Mouse (Mus musculus) stomach, embryonic 16.5 days (tissue): Measurements from ENCODE around the gene Fnip2. TPM values are rescaled to one million over a fixed set of nuclear protein-coding genes. Genes with fewer than 3 reads are reported as not detected.
A peak's percentile ranks its signal among the peaks of the same experiment; 100 is the strongest.
"Not testable (repeated sequence)": the region's sequence is repeated elsewhere in the genome, so short reads cannot be mapped to it uniquely, and the experiment has no call there.

Experiments used
- ATAC-seq: fragments of 200-750 bp; cut with Nextera tagmentation; 2 replicates; pipeline ENCODE4 v1.8.0; 2017; ENCODE audit warnings: moderate number of reproducible peaks, moderate TSS enrichment; ENCODE audit not compliant: insufficient read depth, low FRiP score
- H3K27ac ChIP-seq: fragments of 300-500 bp; sonication (generic); 2 replicates; pipeline ENCODE4 v1.5.1; 2014; ENCODE audit warnings: low read length
- H3K27me3 ChIP-seq: fragments of 300-500 bp; sonication (generic); 2 replicates; pipeline ENCODE4 v1.6.1; 2014; ENCODE audit warnings: low read length, control low read depth, mixed read lengths; ENCODE audit not compliant: control insufficient read depth, insufficient read depth
- H3K36me3 ChIP-seq: fragments of 300-500 bp; sonication (generic); 2 replicates; pipeline ENCODE4 v1.6.1; 2014; ENCODE audit warnings: low read length; ENCODE audit not compliant: control insufficient read depth, insufficient read depth
- H3K4me1 ChIP-seq: fragments of 300-500 bp; sonication (generic); 2 replicates; pipeline ENCODE4 v1.6.1; 2014; ENCODE audit warnings: low read length, control low read depth, mixed read lengths; ENCODE audit not compliant: control insufficient read depth, insufficient read depth
- H3K4me2 ChIP-seq: fragments of 300-500 bp; sonication (generic); 2 replicates; pipeline ENCODE4 v1.6.1; 2014; ENCODE audit warnings: low read depth, low read length, mixed read lengths
- H3K4me3 ChIP-seq: fragments of 300-500 bp; sonication (generic); replicated peaks from 2 replicates; pipeline ENCODE4 v1.5.1; 2014; ENCODE audit warnings: mild to moderate bottlenecking, low read length
- H3K9ac ChIP-seq: fragments of 300-500 bp; sonication (generic); 2 replicates; pipeline ENCODE4 v1.6.1; 2014; ENCODE audit warnings: low read length
- H3K9me3 ChIP-seq: fragments of 300-500 bp; sonication (generic); replicated peaks from 2 replicates; pipeline ENCODE4 v1.6.1; 2016; ENCODE audit warnings: low read length, control low read depth; ENCODE audit not compliant: control insufficient read depth
- WGBS: fragments of 180-500 bp; shearing (Covaris S2); extraction: QIAGEN DNeasy Blood & Tissue Kit; methylation state at CpG from one replicate; pipeline ENCODE4 v1.1.7; 2014; 5-methylcytosine and 5-hydroxymethylcytosine counted together
- polyA plus RNA-seq: library from polyadenylated mRNA; unstranded; fragments of >200 nt; fragmentation: Nextera tagmentation; extraction: Ambion mirVana; gene quantifications from 2 replicates; pipeline ENCODE4 v1.2.1, GENCODE M21; 2015

Fnip2 gene
- polyA plus RNA-seq, 1 experiment from 2014 or later = 3.8 TPM

GRCm38 (mm10) chr3:79578164-79578563, 10.6 kb upstream of the Fnip2 start:
- Histone ChIP-seq H3K9ac (no peak overlapping the region), H3K27ac (no peak overlapping the region), H3K9me3 (no peaks in the 10 kb centered on the region), H3K27me3 (no peaks in the 10 kb centered on the region), H3K4me2 (no peak overlapping the region), H3K4me1 (peaks cover 3% of the 10 kb centered on the region; the same call in 1 of the 2 replicates), H3K4me3 (no peak overlapping the region), H3K36me3 (no peaks in the 10 kb centered on the region)
- ATAC-seq = no peak
- 73% methylated on average over 6 of the region's 6 CpGs for WGBS

- Histone ChIP-seq H3K27me3 (no peaks in the 10 kb centered on the region), H3K4me2 (no peak overlapping the region), H3K27ac (no peak overlapping the region), H3K4me1 (peaks cover 3% of the 10 kb centered on the region; the same call in 1 of the 2 replicates), H3K9me3 (no peaks in the 10 kb centered on the region), H3K36me3 (no peaks in the 10 kb centered on the region), H3K9ac (no peak overlapping the region), H3K4me3 (no peak overlapping the region)
- ATAC-seq = no peak
- WGBS = 84% methylated on average over 6 of the region's 6 CpGs
These were observed 10.0 kb upstream of the Fnip2 start for GRCm38 (mm10) chr3:79577606-79578005.

- WGBS = 30% methylated on average over 5 of the region's 5 CpGs
- Histone ChIP-seq H3K36me3 (no peaks in the 10 kb centered on the region), H3K4me2 (no peak overlapping the region), H3K27me3 (no peaks in the 10 kb centered on the region), H3K9ac (no peak overlapping the region), H3K27ac (no peak overlapping the region), H3K9me3 (no peaks in the 10 kb centered on the region), H3K4me3 (no peak overlapping the region), H3K4me1 (peaks cover 3% of the 10 kb centered on the region; the same call in 1 of the 2 replicates)
- no peak for ATAC-seq
These were observed 9.3 kb upstream of the Fnip2 start for GRCm38 (mm10) chr3:79576865-79577264.

GRCm38 (mm10) chr3:79576468-79576816, 8.8 kb upstream of the Fnip2 start:
- ATAC-seq = no peak
- 15% methylated on average over 3 of the region's 3 CpGs for WGBS
- no peak overlapping the region for H3K4me3 ChIP-seq

GRCm38 (mm10) chr3:79575576-79576467, 8.2 kb upstream of the Fnip2 start:
- ATAC-seq = peak; percentile 83
- no peaks in the 10 kb centered on the region for H3K27me3 ChIP-seq
- no peaks in the 10 kb centered on the region for H3K36me3 ChIP-seq
- H3K4me1 ChIP-seq = peaks cover 3% of the 10 kb centered on the region; the same call in 1 of the 2 replicates
- H3K4me3 ChIP-seq = no peak overlapping the region
- no peak overlapping the region for H3K27ac ChIP-seq
- no peak overlapping the region for H3K9ac ChIP-seq
- no peaks in the 10 kb centered on the region for H3K9me3 ChIP-seq
- H3K4me2 ChIP-seq = no peak overlapping the region
- 40% methylated on average over 10 of the region's 10 CpGs for whole genome bisulfite sequencing

More at GRCm38 (mm10) chr3:79576468-79576816, 8.8 kb upstream of the Fnip2 start:
- Histone ChIP-seq H3K36me3 (no peaks in the 10 kb centered on the region), H3K27me3 (no peaks in the 10 kb centered on the region), H3K4me1 (peaks cover 3% of the 10 kb centered on the region; the same call in 1 of the 2 replicates), H3K9me3 (no peaks in the 10 kb centered on the region), H3K9ac (no peak overlapping the region), H3K4me2 (no peak overlapping the region), H3K27ac (no peak overlapping the region)

GRCm38 (mm10) chr3:79574336-79574735, 6.7 kb upstream of the Fnip2 start:
- Histone ChIP-seq H3K36me3 (no peaks in the 10 kb centered on the region), H3K9me3 (no peaks in the 10 kb centered on the region), H3K9ac (no peak overlapping the region), H3K4me2 (no peak overlapping the region), H3K4me1 (peaks cover 3% of the 10 kb centered on the region; the same call in 1 of the 2 replicates), H3K27me3 (no peaks in the 10 kb centered on the region), H3K4me3 (no peak overlapping the region), H3K27ac (no peak overlapping the region)
- ATAC-seq = peak; percentile 54; the same call in 1 of the 2 replicates
- WGBS = 80% methylated on average over 3 of the region's 3 CpGs

GRCm38 (mm10) chr3:79573376-79573775, 5.8 kb upstream of the Fnip2 start:
- not testable (repeated sequence) for ATAC-seq, H3K27ac ChIP-seq
- WGBS = 91% methylated on average over 5 of the region's 5 CpGs

GRCm38 (mm10) chr3:79572399-79572798, 4.8 kb upstream of the Fnip2 start:
- no peaks in the 10 kb centered on the region for H3K36me3 ChIP-seq
- peaks cover 3% of the 10 kb centered on the region; the same call in 1 of the 2 replicates for H3K4me1 ChIP-seq
- no peak overlapping the region for H3K4me2 ChIP-seq
- H3K27me3 ChIP-seq = no peaks in the 10 kb centered on the region
- H3K27ac ChIP-seq = no peak overlapping the region
- no peaks in the 10 kb centered on the region for H3K9me3 ChIP-seq
- no peak overlapping the region for H3K4me3 ChIP-seq
- ATAC-seq = no peak
- no peak overlapping the region for H3K9ac ChIP-seq
- 55% methylated on average over 3 of the region's 3 CpGs for WGBS

More at GRCm38 (mm10) chr3:79573376-79573775, 5.8 kb upstream of the Fnip2 start:
- not testable (repeated sequence) for H3K4me2 ChIP-seq, H3K9me3 ChIP-seq, H3K27me3 ChIP-seq, H3K4me1 ChIP-seq, H3K4me3 ChIP-seq, H3K9ac ChIP-seq, H3K36me3 ChIP-seq

GRCm38 (mm10) chr3:79569351-79569681, 1.7 kb upstream of the Fnip2 start:
- 76% methylated on average over 3 of the region's 3 CpGs for whole genome bisulfite sequencing

More at GRCm38 (mm10) chr3:79569351-79569681, 1.7 kb upstream of the Fnip2 start:
- Histone ChIP-seq H3K27ac (no peak overlapping the region), H3K36me3 (no peaks in the 10 kb centered on the region), H3K9me3 (no peaks in the 10 kb centered on the region), H3K4me2 (no peak overlapping the region), H3K4me3 (no peak overlapping the region), H3K9ac (no peak overlapping the region), H3K27me3 (no peaks in the 10 kb centered on the region), H3K4me1 (peaks cover 3% of the 10 kb centered on the region; the same call in 1 of the 2 replicates)
- ATAC-seq = no peak
